Mouse (Mus musculus): ENCODE data around the gene Hivep3. TPM values are rescaled to one million over a fixed set of nuclear protein-coding genes. Genes with fewer than 3 reads are reported as not detected.

Gene Hivep3
- total and polyA plus RNA-seq, 3 experiments, result 14.4 to 32.3 (median 21.2) TPM

GRCm38 (mm10) chr4:119870411-119870810, 136.8 kb downstream of the Hivep3 start:
- Histone ChIP-seq H3K27me3 (replicated peaks) (no peaks in the 10 kb centered on the region), H3K4me2 (ENCODE audit: insufficient read depth, low read depth, poor library complexity, severe bottlenecking) (no peak overlapping the region), H3K27ac (ENCODE audit: insufficient read depth, low read depth) (no peak overlapping the region), H3K9ac (ENCODE audit: insufficient read depth, low read depth) (no peak overlapping the region), H3K36me3 (replicated peaks in 1 of 2; ENCODE audit: control insufficient read depth in 1 of 2, insufficient read depth in 1 of 2, low read length in 1 of 2) (peaks cover 13 to 52% of the 10 kb centered on the region in 2 experiments), H3K79me2 (replicated peaks; ENCODE audit: control insufficient read depth, extremely low read depth, insufficient read depth, poor library complexity, severe bottlenecking) (no peaks in the 10 kb centered on the region), H3K4me1 (ENCODE audit: control insufficient read depth in 1 of 2, insufficient read depth in 2 of 2) (peaks cover 3 to 16% of the 10 kb centered on the region in 2 experiments; a peak in 3 of 4 replicates), H3K9me3 (replicated peaks; ENCODE audit: low read length) (no peaks in the 10 kb centered on the region), H3K4me3 (replicated peaks in 1 of 3; ENCODE audit: low read depth in 2 of 3, low read length in 2 of 3, poor library complexity in 1 of 3) (no peak overlapping the region)
- no peak for DNase-seq (ENCODE audit: extremely low read depth)
- no peak for TF ChIP-seq USF1 (IDR thresholded peaks at IDR 0.05; ENCODE audit: low read depth, low read length)
- TF ChIP-seq UBTF (IDR thresholded peaks at IDR 0.05; ENCODE audit: low read depth, low read length), result no peak
- TF ChIP-seq SMC3 (IDR thresholded peaks at IDR 0.05; ENCODE audit: low read depth, low read length), result no peak
- no peak for TF ChIP-seq HCFC1 (IDR thresholded peaks at IDR 0.05; ENCODE audit: low read depth, low read length)
- no peak for TF ChIP-seq ZNF384 (IDR thresholded peaks at IDR 0.05; ENCODE audit: low read depth, low read length)
- no peak for TF ChIP-seq CTCF (conservative IDR thresholded peaks at IDR 0.05 in 1 of 2, IDR thresholded peaks at IDR 0.05 in 1 of 2; ENCODE audit: low read depth in 2 of 2, low read length in 2 of 2)
- no peak for TF ChIP-seq MXI1 (IDR thresholded peaks at IDR 0.05; ENCODE audit: low read depth, low read length)
- TF ChIP-seq E2F4 (IDR thresholded peaks at IDR 0.05; ENCODE audit: insufficient replicate concordance, low read depth, low read length), result no peak
- no peak for TF ChIP-seq USF2 (conservative IDR thresholded peaks at IDR 0.05; ENCODE audit: low read depth, low read length)
- no peak for TF ChIP-seq ZKSCAN1 (IDR thresholded peaks at IDR 0.05; ENCODE audit: borderline replicate concordance, low read depth, low read length)
- TF ChIP-seq NRF1 (IDR thresholded peaks at IDR 0.05; ENCODE audit: low read depth, low read length), result no peak
- TF ChIP-seq JUND (conservative IDR thresholded peaks at IDR 0.05; ENCODE audit: low read depth, low read length), result no peak
- TF ChIP-seq IRF4 (IDR thresholded peaks at IDR 0.05; ENCODE audit: low read depth, low read length), result no peak
- TF ChIP-seq ETS1 (conservative IDR thresholded peaks at IDR 0.05; ENCODE audit: low read depth, low read length), result no peak
- no peak for TF ChIP-seq RAD21 (IDR thresholded peaks at IDR 0.05; ENCODE audit: low read depth, low read length)
- TF ChIP-seq POLR2AphosphoS2 (IDR thresholded peaks at IDR 0.05; ENCODE audit: low read depth, low read length), result no peak
- TF ChIP-seq CHD1 (IDR thresholded peaks at IDR 0.05; ENCODE audit: low read depth, low read length), result no peak
- in situ Hi-C loops (cut with MboI; ENCODE audit: low pct_ligation_motif_present, low pct_unique_long_range_greater_than_20kb, low sequenced_read_pairs), result no loop called here
- dilution Hi-C loops (cut with MboI; ENCODE audit: extremely low pct_ligation_motif_present, extremely low pct_unique_long_range_greater_than_20kb, low sequenced_read_pairs), result no loop called here

DNA sequence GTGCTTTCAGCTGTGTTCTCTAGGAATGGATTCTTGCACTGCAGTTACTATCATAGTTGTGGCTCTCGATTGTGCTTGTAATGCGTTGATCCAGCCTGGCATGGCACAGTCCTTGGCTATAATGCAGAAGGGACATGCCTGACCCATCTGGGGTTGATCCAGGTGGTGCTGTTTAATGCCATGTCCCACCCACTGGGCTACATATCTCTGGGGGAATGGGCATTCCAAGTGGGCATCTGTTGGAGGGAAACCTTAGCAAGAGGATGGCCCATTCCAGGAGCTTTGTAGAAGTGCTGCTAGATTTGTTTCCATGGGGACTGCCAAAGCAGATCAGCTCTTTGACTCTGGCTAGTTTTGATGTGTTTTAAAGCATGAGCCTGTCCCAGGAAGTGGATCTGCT, 137.9 kb downstream of the Hivep3 start:
- Histone ChIP-seq H3K27ac (ENCODE audit: insufficient read depth, low read depth) (no peak overlapping the region), H3K9ac (ENCODE audit: insufficient read depth, low read depth) (no peak overlapping the region), H3K4me1 (ENCODE audit: control insufficient read depth in 1 of 2, insufficient read depth in 2 of 2) (peaks cover 3 to 16% of the 10 kb centered on the region in 2 experiments; a peak in 3 of 4 replicates), H3K36me3 (replicated peaks in 1 of 2; ENCODE audit: control insufficient read depth in 1 of 2, insufficient read depth in 1 of 2, low read length in 1 of 2) (peaks cover 13 to 49% of the 10 kb centered on the region in 2 experiments), H3K79me2 (replicated peaks; ENCODE audit: control insufficient read depth, extremely low read depth, insufficient read depth, poor library complexity, severe bottlenecking) (no peaks in the 10 kb centered on the region), H3K27me3 (replicated peaks) (no peaks in the 10 kb centered on the region), H3K9me3 (replicated peaks; ENCODE audit: low read length) (no peaks in the 10 kb centered on the region), H3K4me3 (replicated peaks in 1 of 3; ENCODE audit: low read depth in 2 of 3, low read length in 2 of 3, poor library complexity in 1 of 3) (no peak overlapping the region), H3K4me2 (ENCODE audit: insufficient read depth, low read depth, poor library complexity, severe bottlenecking) (no peak overlapping the region)
- in situ Hi-C loops (cut with MboI; ENCODE audit: low pct_ligation_motif_present, low pct_unique_long_range_greater_than_20kb, low sequenced_read_pairs) (no loop called here), dilution Hi-C loops (cut with MboI; ENCODE audit: extremely low pct_ligation_motif_present, extremely low pct_unique_long_range_greater_than_20kb, low sequenced_read_pairs) (no loop called here)
- no peak for DNase-seq (ENCODE audit: extremely low read depth)
- TF ChIP-seq RCOR1 (conservative IDR thresholded peaks at IDR 0.05; ENCODE audit: low read depth, low read length) (no peak), E2F4 (IDR thresholded peaks at IDR 0.05; ENCODE audit: insufficient replicate concordance, low read depth, low read length) (no peak)
